Mouse (Mus musculus): ENCODE measurements around the gene Ssu72.

Ssu72 gene

DNA sequence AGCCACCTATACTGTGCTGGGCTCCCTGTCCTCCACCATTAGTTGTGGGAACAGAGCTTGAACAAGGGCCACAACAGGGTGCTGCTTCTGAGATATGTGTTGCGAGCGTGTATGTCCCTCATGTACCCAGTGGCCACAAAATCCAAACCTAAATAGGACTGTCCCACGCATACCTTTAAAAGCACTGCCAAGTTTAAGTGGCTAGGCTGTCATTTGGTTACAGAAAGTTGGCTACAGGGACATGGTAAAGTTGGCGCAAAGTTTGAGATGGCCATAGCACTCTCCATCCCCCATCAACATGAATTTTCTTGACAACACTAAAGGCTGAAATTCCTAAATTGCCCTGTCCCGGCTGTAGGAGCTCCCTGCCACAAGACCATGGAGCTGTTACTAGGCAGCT lies 40.5 kb downstream of the Ssu72 start:
- in situ Hi-C loops (cut with MboI, MseI): no loop called here

DNA sequence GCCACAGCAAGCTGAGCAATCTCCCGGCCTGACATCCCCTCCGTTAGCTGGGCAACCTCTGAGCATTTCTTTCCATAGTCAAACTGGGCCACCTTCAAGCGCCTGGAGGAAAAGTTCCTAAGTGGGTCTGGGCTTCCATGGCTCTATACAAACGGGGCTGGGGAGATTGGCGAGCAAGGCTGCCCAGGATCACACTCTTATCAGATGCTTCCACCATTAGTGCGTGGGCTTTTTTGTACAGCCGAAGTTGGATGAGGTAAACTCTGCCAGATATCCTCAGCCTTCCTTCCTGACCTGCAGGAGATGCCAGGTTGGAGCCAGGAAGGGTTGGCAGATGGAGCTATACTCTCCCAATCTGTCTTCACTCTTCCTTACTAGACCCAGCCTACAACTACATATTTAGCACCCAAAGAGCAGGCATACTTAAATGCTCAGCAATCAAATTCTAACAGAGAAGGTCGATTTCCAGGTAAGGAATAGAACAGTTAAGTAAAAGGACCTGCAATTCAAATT lies 41.5 kb downstream of the Ssu72 start:
- in situ Hi-C loops (cut with MboI, MseI): no loop called here

DNA sequence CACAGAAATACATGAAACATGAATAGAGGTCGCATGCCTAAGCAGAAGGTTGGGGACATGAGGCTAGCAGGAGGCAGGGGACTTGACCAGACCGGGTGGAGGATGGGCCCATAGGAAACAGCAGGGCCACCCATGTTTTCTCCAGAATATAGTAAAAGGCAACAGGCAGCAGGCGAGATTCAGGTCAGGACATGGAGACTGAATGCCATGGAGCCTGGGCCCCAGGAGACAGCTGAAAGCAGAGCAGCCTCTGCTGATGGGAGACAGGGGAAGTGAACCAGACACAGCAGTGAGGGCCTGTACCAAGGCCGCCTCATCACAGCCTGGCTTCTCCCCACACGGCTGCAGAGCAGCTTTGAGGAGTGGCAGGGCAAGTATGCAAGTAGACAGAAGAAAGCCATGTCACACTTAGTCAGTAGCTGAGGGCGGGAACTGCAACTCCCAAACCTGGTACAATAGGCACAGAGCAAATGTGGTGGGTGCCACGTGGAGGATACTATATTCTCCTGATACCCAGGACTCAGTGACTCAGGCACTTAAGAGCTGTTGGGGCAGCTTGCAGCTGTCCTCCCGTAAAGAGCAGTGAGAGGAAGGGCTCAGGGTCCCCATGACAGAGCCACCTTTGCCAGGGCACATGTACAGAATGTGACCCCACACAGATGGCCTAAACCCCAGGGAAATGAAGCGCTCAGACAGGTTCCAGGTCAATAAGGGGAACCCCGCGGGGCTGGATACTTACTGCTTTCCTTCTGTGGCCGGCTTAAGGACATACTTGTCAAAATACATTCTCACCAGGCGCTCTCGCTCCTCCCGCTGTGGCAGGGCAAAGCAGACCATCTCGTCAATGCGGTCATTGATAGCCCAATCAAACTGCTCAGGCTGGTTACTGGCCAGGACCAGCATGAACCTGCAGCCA lies 42.2 kb downstream of the Ssu72 start:
- in situ Hi-C loops (cut with MboI, MseI): no loop called here

DNA sequence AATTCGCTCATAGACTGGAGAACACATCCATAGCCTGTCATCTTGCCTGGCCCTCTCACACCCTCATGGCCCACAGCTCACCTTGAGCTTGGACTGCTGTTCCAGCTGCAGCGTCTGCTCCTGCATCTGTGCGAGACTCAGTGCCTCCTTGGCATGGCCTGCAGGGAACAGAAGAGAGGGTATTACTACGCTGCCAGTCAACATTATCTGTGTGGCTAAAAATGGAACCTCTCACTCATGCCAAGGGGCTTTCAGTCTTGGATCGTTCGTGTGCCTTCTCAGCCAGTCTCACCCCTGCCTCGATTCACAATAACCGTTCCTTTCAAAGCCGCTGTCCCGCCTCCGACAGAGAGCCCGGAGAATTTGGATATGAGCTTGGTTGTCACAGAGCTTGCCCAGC lies 52.4 kb downstream of the Ssu72 start:
- in situ Hi-C loops (cut with MboI, MseI): no loop called here

DNA sequence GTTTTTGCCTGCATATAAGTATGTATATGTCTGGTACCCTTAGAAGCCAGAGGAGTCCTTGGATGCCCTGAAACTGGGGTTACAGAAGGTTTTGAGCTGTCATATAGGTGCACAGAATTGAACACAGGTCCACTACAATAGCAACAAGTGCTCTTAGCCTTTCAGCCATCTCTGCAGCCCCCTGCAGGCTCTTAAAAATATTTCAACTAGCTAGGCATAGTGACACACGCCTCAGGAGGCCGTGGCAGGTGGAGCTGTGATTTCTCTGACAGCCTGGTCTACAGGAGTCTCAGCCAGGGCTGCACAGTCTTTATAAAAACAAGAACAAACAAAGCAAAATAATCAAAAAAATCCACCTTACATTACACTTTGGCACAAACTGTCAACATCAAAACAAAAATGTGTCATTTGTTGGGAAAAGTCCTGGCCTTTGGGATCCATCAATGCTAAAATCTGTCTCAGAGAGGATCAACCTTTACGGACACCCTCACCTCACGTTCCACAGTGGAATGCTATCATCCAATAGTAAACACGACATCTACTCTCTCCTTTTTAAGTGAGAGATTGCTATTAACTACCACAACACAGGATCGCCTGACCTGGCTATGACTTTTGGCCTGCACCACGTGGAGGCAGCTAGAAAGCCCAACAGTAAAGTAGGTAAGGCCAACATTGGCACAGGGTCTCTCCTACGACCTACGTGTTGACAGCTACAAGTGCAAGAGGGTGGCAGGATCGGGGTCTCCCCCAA lies 55.4 kb downstream of the Ssu72 start:
- in situ Hi-C loops (cut with MboI, MseI): no loop called here

DNA sequence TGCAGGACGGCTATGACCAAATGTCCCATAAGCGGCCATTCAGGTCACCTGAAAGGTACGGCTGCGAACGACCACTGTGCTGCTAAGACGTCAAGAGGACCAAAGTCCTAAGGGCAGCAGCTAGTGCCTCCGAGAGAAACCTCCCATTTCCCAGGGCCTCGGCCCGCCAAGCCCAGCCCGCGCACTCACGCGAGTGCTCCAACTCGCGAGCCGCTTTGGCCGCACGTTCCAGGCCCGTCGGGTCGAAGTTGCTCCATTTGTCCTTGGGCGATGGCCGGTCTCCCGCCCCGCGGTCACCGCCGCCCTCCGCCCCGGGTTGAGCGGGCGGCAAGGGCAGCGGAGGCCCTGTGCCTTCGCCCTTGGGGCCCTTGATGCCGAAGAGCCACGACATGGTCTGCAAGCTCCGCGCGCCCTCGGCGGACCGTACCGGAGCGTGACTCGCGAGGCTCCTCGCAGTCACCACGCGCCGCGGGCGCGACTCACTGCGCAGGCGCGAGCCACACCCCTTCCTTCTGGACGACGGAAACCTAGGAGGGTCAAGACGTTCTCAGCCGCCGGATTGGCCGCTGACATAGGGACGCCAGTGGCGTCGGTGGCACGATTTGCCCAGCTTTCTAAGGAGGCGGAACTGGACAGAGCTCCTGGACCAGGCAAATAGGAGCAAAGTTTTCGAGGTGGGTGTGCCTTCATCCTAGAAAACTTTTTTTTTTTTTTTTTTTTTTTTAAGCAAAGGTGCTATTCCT lies 56.2 kb downstream of the Ssu72 start, which contains the start of gene Atad3a:
Gene Atad3a, minus strand, starts transcription at position 481 of the 743 bp plus-strand sequence.
- in situ Hi-C loops (cut with MboI, MseI): no loop called here

DNA sequence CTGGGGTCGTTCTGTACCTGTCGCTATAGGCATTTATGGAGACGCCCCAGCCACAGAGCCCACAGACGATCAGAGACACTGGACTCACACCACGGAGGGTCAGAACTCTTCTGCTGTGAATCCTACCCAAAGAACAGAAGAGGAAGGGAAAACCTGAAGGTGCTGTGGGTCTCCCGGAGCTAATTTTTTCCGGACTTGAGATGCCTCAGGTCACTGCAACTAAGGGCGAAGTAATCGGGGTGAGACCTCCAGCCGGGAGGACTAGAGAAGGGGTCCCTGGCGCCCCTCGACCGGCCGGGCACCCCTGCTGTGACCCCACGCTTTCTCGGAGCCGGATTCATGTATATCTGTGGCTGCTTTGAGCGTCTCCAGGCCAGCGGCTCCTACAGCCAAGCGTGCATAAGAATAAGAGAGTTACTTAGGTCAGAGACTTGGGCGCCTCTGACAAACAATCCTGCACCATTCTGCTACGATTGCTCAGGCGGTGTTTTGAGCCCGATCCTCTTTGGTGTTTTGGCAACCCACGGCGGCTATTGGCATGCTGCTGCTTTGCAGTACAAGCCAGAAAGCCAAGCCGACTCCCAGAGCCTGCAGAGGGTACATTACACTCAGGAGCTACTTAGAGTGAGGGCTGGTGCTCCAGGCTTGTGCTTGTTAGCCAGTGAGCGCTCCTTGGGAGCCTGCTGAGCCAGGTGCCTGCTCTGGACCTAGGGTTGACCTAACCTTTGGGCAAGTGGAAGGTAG lies 56.9 kb downstream of the Ssu72 start:
- in situ Hi-C loops (cut with MboI, MseI): no loop called here

DNA sequence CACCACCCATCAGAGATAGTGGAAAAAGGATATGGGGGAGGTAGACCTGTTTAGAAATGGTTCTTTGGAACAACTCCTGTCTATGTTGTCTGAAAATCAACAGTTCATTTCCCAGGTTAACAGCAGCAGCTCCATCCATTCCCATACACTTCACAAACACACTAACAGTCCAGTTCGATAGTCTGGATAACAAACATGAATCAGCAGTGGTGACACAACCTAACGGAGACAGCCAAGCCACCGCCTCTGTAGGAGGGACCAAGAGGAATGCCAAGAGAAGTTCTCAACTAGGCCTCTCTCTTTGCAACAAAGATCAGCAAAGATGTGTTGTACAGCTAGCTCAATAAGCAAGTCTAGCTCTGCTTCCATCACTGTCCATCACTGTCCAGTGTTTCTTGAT lies 57.8 kb downstream of the Ssu72 start:
- in situ Hi-C loops (cut with MboI, MseI): no loop called here

DNA sequence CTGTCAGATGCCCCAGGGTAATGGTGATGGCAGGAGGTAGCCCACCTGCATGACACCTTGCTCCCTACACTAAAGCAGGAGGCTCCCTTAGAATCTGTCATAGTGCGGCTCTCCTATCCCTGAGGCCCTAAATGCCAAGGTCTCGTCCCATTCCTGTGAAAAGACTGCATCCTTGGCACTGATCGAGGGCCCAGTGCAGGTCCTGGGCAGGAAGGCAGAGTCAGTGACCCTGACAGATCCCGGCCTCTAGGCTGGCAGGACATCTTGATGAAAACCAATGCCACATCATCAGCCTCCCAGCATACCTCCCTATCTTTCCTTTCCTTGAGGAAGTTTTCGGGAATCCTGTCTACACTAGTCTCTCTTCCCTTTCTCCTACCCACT lies 64.9 kb downstream of the Ssu72 start:
- in situ Hi-C loops (cut with MboI, MseI): no loop called here

DNA sequence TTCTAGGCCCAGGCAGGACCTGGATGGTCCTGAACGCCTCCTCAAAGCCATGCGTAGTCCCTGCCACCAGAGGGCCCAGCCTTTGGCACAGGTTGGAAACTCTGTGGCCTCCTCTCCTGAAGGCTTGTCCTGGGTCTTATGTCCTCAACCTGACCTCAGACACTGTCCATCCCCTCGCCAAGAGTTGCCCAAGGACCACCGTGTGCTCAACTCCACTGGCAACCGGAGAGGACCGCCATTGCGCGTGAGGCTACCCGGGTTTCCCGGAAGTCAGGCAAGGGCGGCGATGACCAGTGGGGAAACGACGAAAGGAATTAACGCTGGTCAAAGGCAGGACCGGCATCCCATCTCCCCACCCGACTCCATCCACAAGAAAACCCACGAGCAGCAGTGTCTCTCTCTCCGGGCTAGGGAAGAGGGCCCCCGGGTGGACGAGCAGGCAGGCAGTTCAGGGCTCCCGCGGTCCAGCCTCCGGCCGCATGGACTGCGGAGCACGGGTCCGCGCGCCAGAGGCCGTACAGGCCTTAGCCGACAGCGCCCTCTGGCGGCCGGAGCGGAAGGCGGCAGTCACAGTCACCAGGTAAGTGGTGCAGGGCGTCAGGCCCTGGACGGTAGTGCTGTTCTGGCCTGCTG lies 65.4 kb downstream of the Ssu72 start:
- in situ Hi-C loops (cut with MboI, MseI): no loop called here

DNA sequence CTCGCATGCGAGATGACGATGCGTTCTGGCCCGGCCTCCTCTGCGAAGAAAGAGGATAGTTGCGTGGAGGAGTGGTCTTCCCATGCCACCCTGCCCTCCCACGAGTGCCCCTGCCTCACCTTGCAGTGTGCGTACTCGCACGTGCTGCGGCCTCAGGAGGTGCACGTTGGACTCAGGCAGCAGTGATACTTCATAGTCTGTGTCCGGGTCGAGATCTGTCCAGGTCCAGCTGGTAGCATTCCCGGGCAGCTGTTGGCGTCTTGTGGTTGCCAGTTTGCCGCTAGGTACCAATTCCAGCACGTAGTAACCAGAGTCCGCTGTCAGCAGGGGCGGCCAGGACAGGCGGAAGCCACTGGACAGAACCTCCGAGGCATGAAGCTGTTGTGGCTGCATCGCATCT lies 66.0 kb downstream of the Ssu72 start:
- in situ Hi-C loops (cut with MboI, MseI): no loop called here

DNA sequence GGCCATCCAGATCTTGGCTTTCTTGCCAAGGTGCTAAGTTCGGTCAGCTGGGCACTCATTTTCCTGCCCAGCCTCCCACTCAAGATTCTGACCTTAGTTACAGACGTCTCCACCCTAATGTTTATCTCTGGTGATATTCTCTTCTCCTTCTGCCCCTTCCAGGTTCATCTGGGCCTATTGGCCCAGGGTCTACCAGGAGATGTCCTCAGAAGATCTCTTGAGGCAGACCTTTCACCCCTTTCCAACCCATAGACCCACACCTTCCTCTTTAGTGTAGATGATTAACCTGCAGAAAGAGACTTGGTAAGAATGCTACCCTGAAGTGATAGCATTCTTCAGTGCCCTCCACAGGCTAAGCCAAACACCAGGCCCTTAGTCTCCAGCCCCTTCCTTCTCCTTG lies 67.1 kb downstream of the Ssu72 start:
- in situ Hi-C loops (cut with MboI, MseI): no loop called here

DNA sequence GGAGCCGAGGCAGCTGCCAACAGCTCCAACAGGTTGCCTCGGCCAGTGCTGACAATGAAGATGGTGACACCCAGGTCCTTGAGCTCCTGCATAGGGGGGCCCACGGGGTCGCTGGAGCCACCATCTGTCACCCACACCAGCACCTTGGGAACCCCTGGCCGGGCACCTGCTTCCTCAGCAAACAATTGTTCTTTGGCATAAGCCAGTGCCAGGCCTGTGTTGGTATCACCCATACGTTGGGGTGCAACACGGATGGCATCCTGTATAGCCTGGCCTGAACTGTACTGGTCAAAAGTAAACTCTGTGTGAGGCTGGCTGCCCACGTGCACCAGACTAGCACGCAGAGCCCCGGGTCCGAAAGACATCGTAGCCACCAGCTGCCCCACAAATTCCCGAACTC lies 68.2 kb downstream of the Ssu72 start:
- in situ Hi-C loops (cut with MboI, MseI): no loop called here

DNA sequence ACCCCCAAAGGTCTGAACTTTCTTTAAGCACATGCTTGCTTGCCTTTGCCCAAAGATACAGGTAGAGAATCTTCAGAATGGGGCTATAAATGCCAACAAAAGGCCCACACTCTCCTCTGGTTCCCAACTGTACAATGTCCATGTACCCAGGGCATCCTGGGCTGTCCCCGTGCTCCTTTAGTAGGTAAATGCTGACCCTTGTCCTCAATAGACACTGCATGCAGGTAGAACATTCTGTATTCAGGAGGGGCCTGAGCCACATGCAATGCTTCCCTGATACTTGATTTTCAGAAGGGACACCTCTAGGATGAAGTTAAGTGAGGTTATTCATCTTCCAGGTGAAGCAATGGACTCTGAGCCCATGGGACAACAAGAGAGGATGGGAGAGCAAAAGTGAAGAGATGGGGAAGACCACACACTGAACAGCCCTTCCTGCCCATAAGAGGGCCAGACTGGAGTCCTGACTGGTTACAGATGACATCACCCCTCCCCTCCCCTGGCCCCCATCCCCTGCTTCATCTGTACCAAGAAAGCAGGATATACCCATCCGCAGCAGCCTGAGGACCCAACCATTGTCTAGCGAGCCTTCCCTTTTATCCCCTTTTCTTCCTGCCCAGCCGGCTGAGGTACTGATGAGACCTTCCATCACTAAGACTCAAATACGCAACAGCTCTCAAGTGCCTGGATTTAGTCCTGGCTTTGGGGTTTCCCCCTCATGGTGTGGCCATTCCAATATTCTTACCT lies 68.9 kb downstream of the Ssu72 start:
- in situ Hi-C loops (cut with MboI, MseI): no loop called here

DNA sequence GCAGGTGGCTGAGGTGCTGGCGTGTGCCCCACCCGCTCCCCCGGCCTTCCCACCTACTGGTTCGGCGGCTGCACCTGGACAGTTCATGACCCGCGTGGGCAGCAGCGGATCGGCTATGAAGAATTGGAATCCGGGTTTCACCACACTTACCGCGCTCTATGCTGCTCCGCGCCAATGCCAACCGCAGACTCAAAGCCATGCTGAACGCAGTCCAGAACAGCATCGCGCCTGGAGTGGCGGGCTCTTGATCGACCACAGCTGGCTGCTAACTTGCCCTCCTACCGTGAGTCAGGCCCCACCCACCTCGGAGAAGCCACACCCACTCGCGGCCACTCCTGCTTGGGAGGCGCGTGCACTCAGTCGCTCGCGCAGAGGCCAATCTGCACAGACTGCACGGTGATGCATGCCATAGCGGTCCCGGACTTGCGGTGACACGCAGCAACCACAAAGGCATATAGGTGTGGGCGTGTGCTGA lies 69.7 kb downstream of the Ssu72 start, which contains the start of gene Vwa1:
Gene Vwa1, minus strand, starts transcription at position 419 of the 475 bp plus-strand sequence.
- in situ Hi-C loops (cut with MboI, MseI): no loop called here

DNA sequence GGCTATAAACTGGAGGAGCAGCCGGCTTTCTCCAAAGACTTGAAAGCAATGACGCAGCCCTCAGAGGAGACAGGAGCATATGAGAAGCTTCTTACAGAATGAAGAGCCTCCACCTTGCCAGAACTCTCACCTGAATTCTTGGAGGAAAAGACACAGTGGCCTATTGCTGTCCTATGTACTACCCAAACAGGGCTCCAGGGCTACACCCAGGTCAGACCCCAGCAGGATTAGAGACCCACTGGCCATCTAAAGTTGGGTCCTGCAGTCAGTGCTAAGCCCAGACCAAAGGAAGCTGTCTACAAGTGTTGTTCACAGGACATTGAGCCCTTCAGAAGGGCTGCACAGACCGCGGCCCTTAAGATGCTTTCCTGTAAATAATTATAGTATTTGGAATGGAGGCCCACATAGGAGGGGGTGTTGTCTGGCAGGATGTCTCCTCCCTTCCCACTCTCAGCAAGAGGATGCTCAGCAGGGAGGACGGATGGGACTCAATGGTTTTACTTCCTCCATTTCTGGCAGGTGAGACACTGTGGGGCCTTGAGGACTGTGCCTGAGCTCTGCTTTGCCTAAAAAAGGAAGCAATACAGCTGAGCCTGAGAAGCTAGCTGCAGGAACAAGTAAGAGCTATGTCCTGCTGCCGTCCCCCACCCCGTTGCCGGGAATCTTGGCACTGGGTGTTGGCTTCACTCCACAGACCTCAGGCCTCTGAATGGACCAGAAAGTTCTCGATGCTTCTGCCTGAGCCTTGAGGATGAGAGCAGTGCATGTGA lies 70.6 kb downstream of the Ssu72 start:
- in situ Hi-C loops (cut with MboI, MseI): no loop called here

DNA sequence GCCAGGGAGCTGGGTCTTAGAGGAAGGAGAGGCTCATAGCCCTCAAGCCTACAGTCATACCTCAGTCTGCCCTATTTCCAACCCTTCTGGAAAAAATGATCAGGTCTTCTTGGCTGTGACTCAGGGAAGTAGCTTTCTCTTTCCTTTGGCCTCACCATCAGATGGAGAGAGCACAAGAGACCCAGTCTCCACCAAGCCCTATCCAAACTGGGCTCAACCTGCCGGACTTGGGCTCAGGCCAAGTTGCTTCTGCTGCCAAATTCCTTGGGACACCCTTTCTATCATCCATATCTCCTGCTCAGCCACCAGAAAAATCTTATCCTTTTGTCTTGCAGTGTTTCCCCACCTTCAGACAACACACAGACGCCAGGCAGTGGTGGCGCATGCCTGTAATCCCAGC lies 71.3 kb downstream of the Ssu72 start:
- in situ Hi-C loops (cut with MboI, MseI): no loop called here

DNA sequence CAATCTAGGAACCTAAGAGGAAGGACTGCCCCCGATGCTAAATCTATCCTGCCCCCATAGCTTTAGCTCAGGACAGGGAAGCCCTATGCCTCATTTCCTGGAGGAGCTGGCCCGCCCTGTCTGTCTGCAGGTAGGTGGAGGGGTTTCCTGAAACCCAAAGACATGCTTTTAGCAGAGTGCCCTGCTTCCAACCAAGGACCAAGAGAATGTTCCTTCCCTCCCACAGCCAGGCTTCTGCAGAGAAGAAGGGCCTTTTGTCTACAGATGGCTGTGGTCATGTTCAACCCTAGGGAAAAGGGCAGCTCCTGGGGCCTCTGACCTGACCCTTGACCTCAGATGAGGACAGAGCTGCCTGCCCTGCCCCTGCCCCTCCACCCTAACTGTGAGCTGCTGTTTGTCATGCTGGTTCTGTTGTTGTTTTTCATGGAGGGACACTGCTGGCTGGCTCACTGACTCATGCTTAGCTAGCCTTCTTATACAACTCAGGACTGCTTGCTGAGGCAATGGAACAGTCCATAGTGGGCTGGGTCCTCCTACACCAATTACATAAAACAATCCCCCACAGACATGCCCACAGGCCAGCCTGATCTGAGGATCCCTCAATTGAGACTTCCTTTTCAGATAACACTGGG lies 72.2 kb downstream of the Ssu72 start:
- in situ Hi-C loops (cut with MboI, MseI): no loop called here

DNA sequence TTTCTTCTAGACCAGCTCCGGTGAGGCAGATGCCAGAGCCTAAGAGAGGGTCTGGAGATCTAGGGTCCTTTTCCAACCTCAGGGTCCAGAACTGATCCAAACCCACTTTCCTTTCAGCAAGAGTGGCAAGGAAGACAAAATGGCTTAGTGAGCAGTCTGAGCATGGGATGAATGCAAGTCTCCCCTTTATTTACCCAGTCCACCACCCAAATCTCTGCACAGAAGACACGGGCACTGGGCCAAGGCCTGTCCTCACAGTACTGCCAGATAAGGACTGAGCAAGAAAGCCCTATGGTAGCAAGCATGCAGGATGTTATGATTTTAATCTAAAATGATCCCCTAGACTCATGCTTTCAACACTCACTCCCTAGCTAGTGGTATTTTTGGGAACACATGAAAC lies 73.2 kb downstream of the Ssu72 start:
- in situ Hi-C loops (cut with MboI, MseI): no loop called here

Data from T-helper 1 cell (primary cell).